Mouse (Mus musculus) forebrain, embryonic 13.5 days (tissue): ENCODE results near the gene Klhl20. TPM values are rescaled to one million over a fixed set of nuclear protein-coding genes. Genes with fewer than 3 reads are reported as not detected.

Source experiments
- polyA plus RNA-seq: library from polyadenylated mRNA; unstranded; fragments of >200 nt; fragmentation: Nextera tagmentation; extraction: Ambion mirVana; gene quantifications from 2 replicates; pipeline ENCODE4 v1.2.1, GENCODE M21; 2015

Gene Klhl20
- polyA plus RNA-seq, 1 experiment from 2014 or later = 16.4 TPM

Other genes with a start within 250 kb of the Klhl20 start
- 7.9 and 8.1 TPM in 2 replicates for gene Rc3h1, start 225.1 kb downstream of the Klhl20 start, polyA plus RNA-seq
- 3.2 and 3.8 TPM in 2 replicates for gene Serpinc1, start 152.9 kb downstream of the Klhl20 start, polyA plus RNA-seq
- 10.1 and 12.9 TPM in 2 replicates for gene Zbtb37, start 96.7 kb downstream of the Klhl20 start, polyA plus RNA-seq
- gene Dars2, start 60.9 kb downstream of the Klhl20 start, polyA plus RNA-seq = 36.8 and 42.8 TPM in 2 replicates
- 33.0 and 36.5 TPM in 2 replicates for gene Cenpl, start 60.8 kb downstream of the Klhl20 start, polyA plus RNA-seq
- gene Ankrd45, start 11.2 kb upstream of the Klhl20 start, polyA plus RNA-seq = 12.6 and 13.0 TPM in 2 replicates
- gene Tex50, start 27.8 kb upstream of the Klhl20 start, polyA plus RNA-seq = 0.54 and 0.65 TPM in 2 replicates
- gene Prdx6, start 119.7 kb upstream of the Klhl20 start, polyA plus RNA-seq = 345 and 360 TPM in 2 replicates